Mouse (Mus musculus): Measurements from ENCODE around the gene Lars2. TPM values are rescaled to one million over a fixed set of nuclear protein-coding genes. Genes with fewer than 3 reads are reported as not detected.

Gene Lars2
- polyA plus RNA-seq, 1 experiment from 2014 or later = 117 TPM

- Histone ChIP-seq H3K27ac (no peak overlapping the region), H3K4me3 (ENCODE audit: inconsistent target) (no peak overlapping the region), H3K36me3 (ENCODE audit: inconsistent target) (no peaks in the 10 kb centered on the region; the same call in 1 of the 2 replicates), H3K79me2 (ENCODE audit: inconsistent target) (peaks cover 65% of the 10 kb centered on the region)
- 95% methylated on average over 13 of the region's 13 CpGs for WGBS (ENCODE audit: missing documents)
Observed at GRCm38 (mm10) chr9:123496665-123497064, 129.9 kb downstream of the Lars2 start.

DNA sequence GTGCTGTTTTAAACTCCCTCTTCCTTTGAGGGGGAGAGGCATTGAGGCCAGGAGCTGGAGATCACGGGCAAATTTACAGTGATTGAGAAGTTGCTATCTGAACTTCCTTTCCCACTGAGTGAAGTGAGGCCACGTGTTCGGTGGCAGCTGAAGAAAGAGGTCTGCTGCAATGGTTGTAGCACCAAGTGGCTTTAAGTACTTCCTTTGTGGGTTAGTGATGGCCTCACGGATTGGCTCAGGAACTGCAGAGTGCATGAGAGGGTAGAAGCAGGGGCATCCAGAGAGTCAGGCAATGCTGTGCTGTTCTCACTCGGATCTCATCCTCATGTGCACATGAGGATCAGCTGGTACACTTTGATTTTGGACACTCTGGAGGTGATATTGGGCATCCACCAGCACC is 131.2 kb downstream of the Lars2 start:
- Histone ChIP-seq H3K36me3 (ENCODE audit: inconsistent target) (no peaks in the 10 kb centered on the region; the same call in 1 of the 2 replicates), H3K4me3 (ENCODE audit: inconsistent target) (no peak overlapping the region), H3K79me2 (ENCODE audit: inconsistent target) (peaks cover 53% of the 10 kb centered on the region), H3K27ac (no peak overlapping the region)
- 0% methylated on average over 5 of the region's 5 CpGs for WGBS (ENCODE audit: missing documents)

- Histone ChIP-seq H3K79me2 (ENCODE audit: inconsistent target) (peaks cover 27% of the 10 kb centered on the region), H3K4me3 (ENCODE audit: inconsistent target) (no peak overlapping the region), H3K36me3 (ENCODE audit: inconsistent target) (no peaks in the 10 kb centered on the region; the same call in 1 of the 2 replicates), H3K27ac (no peak overlapping the region)
- WGBS (ENCODE audit: missing documents) = 83% methylated on average over 4 of the region's 4 CpGs
Observed at GRCm38 (mm10) chr9:123500480-123500879, 133.8 kb downstream of the Lars2 start.

- no peaks in the 10 kb centered on the region; the same call in 1 of the 2 replicates for H3K36me3 ChIP-seq (ENCODE audit: inconsistent target)
- WGBS (ENCODE audit: missing documents) = 92% methylated on average over 5 of the region's 5 CpGs
- H3K27ac ChIP-seq = no peak overlapping the region
- H3K4me3 ChIP-seq (ENCODE audit: inconsistent target) = no peak overlapping the region
- peaks cover 6% of the 10 kb centered on the region; the same call in 1 of the 2 replicates for H3K79me2 ChIP-seq (ENCODE audit: inconsistent target)
Observed at GRCm38 (mm10) chr9:123503171-123503834, 136.6 kb downstream of the Lars2 start.

DNA sequence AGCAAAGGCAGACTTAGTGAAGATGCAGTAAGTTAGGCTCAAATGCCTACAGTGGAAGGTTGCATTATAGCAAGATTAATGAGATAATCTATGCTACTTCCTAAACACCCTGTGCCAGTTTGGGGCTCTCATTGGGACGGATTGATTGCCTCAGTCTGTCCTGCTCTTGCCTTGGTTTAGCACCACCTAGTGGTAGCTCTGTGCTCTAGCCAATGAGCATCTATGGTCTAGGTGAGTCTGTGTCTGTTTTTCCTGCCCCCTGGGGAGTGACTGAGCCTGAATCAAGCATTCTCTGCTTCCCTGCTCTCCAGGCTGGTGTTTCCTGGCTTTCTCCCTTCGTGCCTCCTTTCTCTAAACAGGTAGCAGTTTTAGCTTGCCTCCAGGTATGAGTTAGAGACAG is 137.6 kb downstream of the Lars2 start:
- H3K27ac ChIP-seq = no peak overlapping the region
- H3K79me2 ChIP-seq (ENCODE audit: inconsistent target) = no peaks in the 10 kb centered on the region
- H3K4me3 ChIP-seq (ENCODE audit: inconsistent target) = no peak overlapping the region
- 40% methylated on average over 2 of the region's 2 CpGs for WGBS (ENCODE audit: missing documents)
- H3K36me3 ChIP-seq (ENCODE audit: inconsistent target) = no peaks in the 10 kb centered on the region; the same call in 1 of the 2 replicates

- H3K36me3 ChIP-seq (ENCODE audit: inconsistent target) = no peaks in the 10 kb centered on the region; the same call in 1 of the 2 replicates
- no peaks in the 10 kb centered on the region for H3K79me2 ChIP-seq (ENCODE audit: inconsistent target)
- 100% methylated on average over 1 of the region's 1 CpGs for WGBS (ENCODE audit: missing documents)
- H3K27ac ChIP-seq = no peak overlapping the region
- H3K4me3 ChIP-seq (ENCODE audit: inconsistent target) = no peak overlapping the region
Observed at GRCm38 (mm10) chr9:123505598-123505997, 138.9 kb downstream of the Lars2 start.

DNA sequence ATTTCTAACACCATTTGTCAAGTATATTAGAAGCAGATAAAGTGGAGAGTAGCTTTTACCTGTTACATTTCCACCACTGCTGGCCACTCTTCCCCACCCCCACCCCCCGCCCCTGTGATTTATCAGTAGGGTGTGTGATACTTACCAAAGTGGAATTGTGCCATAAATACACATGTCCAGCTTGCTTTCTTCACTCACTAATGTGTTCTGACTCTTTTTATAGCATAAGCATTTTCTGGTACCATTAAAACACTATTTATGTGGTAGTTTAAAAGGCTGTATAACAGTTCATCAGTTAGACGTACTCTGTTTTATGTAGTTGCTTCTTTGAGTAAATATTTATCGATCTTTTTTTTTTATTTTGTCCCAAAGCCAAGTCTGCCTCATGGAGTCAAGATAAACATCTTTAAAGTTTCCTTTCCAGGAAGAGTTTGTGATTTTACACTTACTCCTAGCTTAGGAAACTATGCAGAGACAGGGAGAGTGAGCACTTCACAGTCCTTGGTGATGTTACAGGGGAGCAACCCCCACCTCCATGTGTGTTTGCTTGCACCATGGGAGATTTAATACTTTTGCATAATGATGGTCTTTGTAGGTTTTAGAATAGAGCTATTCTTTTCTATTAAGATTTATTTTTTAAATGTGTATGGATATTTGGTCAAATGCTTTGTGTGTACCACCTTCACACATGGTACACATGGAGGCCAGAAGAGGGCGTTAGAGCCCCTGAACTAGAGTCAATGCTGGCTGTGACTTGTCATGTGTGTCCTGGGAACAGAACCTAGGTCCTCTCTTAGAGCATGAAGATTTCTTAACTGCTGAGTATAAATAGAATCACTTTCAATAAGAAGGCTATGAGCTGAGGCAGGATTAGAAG is 139.8 kb downstream of the Lars2 start:
- WGBS (ENCODE audit: missing documents) = 96% methylated on average over 3 of the region's 4 CpGs
- Histone ChIP-seq H3K27ac (no peak overlapping the region), H3K4me3 (ENCODE audit: inconsistent target) (no peak overlapping the region), H3K36me3 (ENCODE audit: inconsistent target) (peaks cover 9% of the 10 kb centered on the region; the same call in 1 of the 2 replicates), H3K79me2 (ENCODE audit: inconsistent target) (no peaks in the 10 kb centered on the region)

DNA sequence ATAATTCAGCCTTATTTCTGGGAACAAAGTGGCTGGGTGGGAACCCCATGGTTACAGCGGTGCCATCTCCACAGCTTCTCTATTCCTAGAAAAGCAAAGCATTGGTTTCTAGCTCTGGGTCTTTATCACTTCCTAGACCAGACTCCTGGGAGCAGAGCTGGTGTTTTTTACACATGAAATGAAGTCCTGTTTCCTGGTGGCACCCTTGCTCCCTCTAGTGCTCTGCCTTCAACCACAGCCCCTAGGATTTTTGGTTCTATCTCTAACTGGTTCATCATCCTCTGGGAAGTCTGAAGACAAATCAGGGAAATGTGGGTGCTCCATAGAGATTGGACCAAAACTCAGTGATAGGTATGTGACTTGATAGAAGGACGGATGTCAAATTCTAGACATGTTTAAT is 140.7 kb downstream of the Lars2 start:
- Histone ChIP-seq H3K36me3 (ENCODE audit: inconsistent target) (peaks cover 17% of the 10 kb centered on the region; the same call in 1 of the 2 replicates), H3K79me2 (ENCODE audit: inconsistent target) (no peaks in the 10 kb centered on the region), H3K27ac (no peak overlapping the region), H3K4me3 (ENCODE audit: inconsistent target) (no peak overlapping the region)
- WGBS (ENCODE audit: missing documents) = 97% methylated on average over 2 of the region's 2 CpGs

- Histone ChIP-seq H3K36me3 (ENCODE audit: inconsistent target) (peaks cover 21% of the 10 kb centered on the region; the same call in 1 of the 2 replicates), H3K4me3 (ENCODE audit: inconsistent target) (no peak overlapping the region), H3K79me2 (ENCODE audit: inconsistent target) (no peaks in the 10 kb centered on the region), H3K27ac (no peak overlapping the region)
- 86% methylated on average over 2 of the region's 2 CpGs for WGBS (ENCODE audit: missing documents)
Observed at GRCm38 (mm10) chr9:123508986-123509385, 142.3 kb downstream of the Lars2 start.

- Histone ChIP-seq H3K79me2 (ENCODE audit: inconsistent target) (no peaks in the 10 kb centered on the region), H3K27ac (no peak overlapping the region), H3K36me3 (ENCODE audit: inconsistent target) (peaks cover 21% of the 10 kb centered on the region; the same call in 1 of the 2 replicates), H3K4me3 (ENCODE audit: inconsistent target) (no peak overlapping the region)
- WGBS (ENCODE audit: missing documents) = 65% methylated on average over 8 of the region's 8 CpGs
Observed at GRCm38 (mm10) chr9:123509638-123510604, 143.2 kb downstream of the Lars2 start.

GRCm38 (mm10) chr9:123510926-123511325 is 144.2 kb downstream of the Lars2 start:
- Histone ChIP-seq H3K36me3 (ENCODE audit: inconsistent target) (peaks cover 21% of the 10 kb centered on the region; the same call in 1 of the 2 replicates), H3K4me3 (ENCODE audit: inconsistent target) (no peak overlapping the region), H3K79me2 (ENCODE audit: inconsistent target) (no peaks in the 10 kb centered on the region), H3K27ac (no peak overlapping the region)
- WGBS (ENCODE audit: missing documents) = 92% methylated on average over 5 of the region's 5 CpGs
